Mouse (Mus musculus) embryonic facial prominence, embryonic 11.5 days (tissue): ENCODE measurements around the gene Prmt8. TPM values are rescaled to one million over a fixed set of nuclear protein-coding genes. Genes with fewer than 3 reads are reported as not detected.

ENCODE experiments used
- ATAC-seq: fragments of 200-750 bp; cut with Nextera tagmentation; replicated peaks from 2 replicates; pipeline ENCODE4 v1.8.0; 2017; ENCODE audit warnings: low read depth; ENCODE audit not compliant: insufficient number of reproducible peaks, low FRiP score, low TSS enrichment
- DNase-seq: peaks from one replicate; pipeline ENCODE4 v3.0.0-alpha.2; 2015; ENCODE audit warnings: low spot score
- H3K27ac ChIP-seq: fragments of 300-500 bp; sonication (generic); replicated peaks from 2 replicates; pipeline ENCODE4 v1.5.1; 2014; ENCODE audit warnings: mild to moderate bottlenecking, low read depth, low read length, control low read depth
- H3K27me3 ChIP-seq: fragments of 300-500 bp; sonication (generic); 2 replicates; pipeline ENCODE4 v1.6.1; 2014; ENCODE audit warnings: mild to moderate bottlenecking, low read length, moderate library complexity, mixed read lengths; ENCODE audit not compliant: control insufficient read depth, insufficient read depth
- H3K36me3 ChIP-seq: fragments of 300-500 bp; sonication (generic); replicated peaks from 2 replicates; pipeline ENCODE4 v1.6.1; 2014; ENCODE audit warnings: low read depth, mild to moderate bottlenecking, low read length, moderate library complexity, mixed read lengths; ENCODE audit not compliant: control insufficient read depth, insufficient read depth
- H3K4me1 ChIP-seq: fragments of 300-500 bp; sonication (generic); 2 replicates; pipeline ENCODE4 v1.6.1; 2014; ENCODE audit warnings: low read length, mixed read lengths; ENCODE audit not compliant: control insufficient read depth, insufficient read depth
- H3K4me2 ChIP-seq: fragments of 300-500 bp; sonication (generic); 2 replicates; pipeline ENCODE4 v1.6.1; 2014; ENCODE audit warnings: low read depth, mild to moderate bottlenecking, control low read depth, low read length, moderate library complexity
- H3K4me3 ChIP-seq: fragments of 300-500 bp; sonication (generic); 2 replicates; pipeline ENCODE4 v1.5.1; 2014; ENCODE audit warnings: low read depth, low read length, control low read depth
- H3K9ac ChIP-seq: fragments of 300-500 bp; sonication (generic); replicated peaks from 2 replicates; pipeline ENCODE4 v1.6.1; 2014; ENCODE audit warnings: mild to moderate bottlenecking, control low read depth, low read length
- H3K9me3 ChIP-seq: fragments of 300-500 bp; sonication (generic); replicated peaks from 2 replicates; pipeline ENCODE4 v1.6.1; 2016; ENCODE audit warnings: mild to moderate bottlenecking, low read length, inconsistent platforms, mixed read lengths; ENCODE audit not compliant: control insufficient read depth
- WGBS: fragments of 180-500 bp; shearing (Covaris S2); extraction: QIAGEN DNeasy Blood & Tissue Kit; methylation state at CpG from one replicate; pipeline ENCODE4 v1.1.7; 2014; 5-methylcytosine and 5-hydroxymethylcytosine counted together
- polyA plus RNA-seq: library from polyadenylated mRNA; unstranded; fragments of >200 nt; fragmentation: Nextera tagmentation; extraction: Ambion mirVana; gene quantifications from 2 replicates; pipeline ENCODE4 v1.2.1, GENCODE M21; 2014

Prmt8 gene
- polyA plus RNA-seq, 1 experiment from 2014 or later: 4.6 TPM

DNA sequence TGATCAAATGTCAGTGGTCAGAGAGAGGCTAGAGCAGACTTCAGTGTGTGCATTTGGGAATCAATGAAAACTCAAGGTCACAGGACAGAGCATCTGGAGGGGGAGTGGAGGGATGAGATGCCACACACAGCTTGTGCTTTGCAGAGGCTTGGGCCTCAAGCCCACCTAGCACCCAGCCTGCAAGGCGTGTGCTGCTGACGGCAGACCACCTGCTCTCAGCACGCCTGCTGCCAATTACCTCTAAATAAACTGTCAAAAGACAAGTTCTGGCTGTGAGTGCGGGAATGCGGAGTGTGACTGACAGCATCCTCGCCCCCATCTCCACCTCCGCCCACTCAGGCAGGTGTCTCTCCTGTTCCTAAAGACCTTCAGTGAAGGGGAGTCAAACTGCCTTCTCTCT lies 77.0 kb downstream of the Prmt8 start:
- Histone ChIP-seq H3K4me1 (no peaks in the 10 kb centered on the region; the same call in 1 of the 2 replicates), H3K4me3 (no peak overlapping the region), H3K36me3 (no peaks in the 10 kb centered on the region), H3K27me3 (no peaks in the 10 kb centered on the region), H3K9ac (no peak overlapping the region), H3K9me3 (no peaks in the 10 kb centered on the region), H3K27ac (no peak overlapping the region), H3K4me2 (no peak overlapping the region)
- DNase-seq (no peak), ATAC-seq (no peak)
- WGBS: 39% methylated on average over 7 of the region's 7 CpGs

DNA sequence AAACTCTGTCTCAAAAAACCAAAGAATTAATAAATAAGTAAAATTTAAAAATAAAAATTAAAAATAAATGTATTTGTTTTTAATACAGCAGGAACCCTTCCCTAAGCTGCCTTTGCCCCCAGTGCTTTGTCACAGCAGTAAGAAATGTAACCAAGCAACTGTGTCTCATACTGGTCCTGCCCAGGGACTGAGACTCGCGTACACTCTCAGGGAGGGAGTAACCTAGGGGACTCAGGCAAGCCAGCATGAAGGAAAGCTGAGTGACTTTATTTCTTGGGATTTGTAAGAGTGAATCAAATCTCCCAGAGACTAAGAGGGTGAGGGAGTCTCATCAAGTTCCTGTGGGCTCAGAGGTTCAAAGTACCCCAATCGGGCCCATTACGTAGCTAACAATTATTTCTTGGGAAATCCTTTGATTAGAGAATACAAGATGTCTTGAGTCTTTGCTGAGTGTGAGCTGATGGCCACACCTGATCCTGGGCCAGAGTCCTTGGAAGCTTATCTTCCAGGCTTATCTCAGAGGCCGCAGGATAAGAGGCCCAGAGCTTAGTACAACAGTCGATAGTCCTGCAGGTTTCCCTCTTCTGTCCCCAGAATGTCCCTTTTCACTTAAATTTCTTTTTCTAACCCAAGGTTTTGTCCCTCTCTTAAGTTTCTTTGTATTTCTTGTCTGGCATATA lies 82.0 kb downstream of the Prmt8 start:
- 88% methylated on average over 6 of the region's 6 CpGs for WGBS
- Histone ChIP-seq H3K27ac (no peak overlapping the region), H3K27me3 (no peaks in the 10 kb centered on the region), H3K4me3 (no peak overlapping the region), H3K4me1 (no peaks in the 10 kb centered on the region; the same call in 1 of the 2 replicates), H3K9ac (no peak overlapping the region), H3K4me2 (no peak overlapping the region), H3K9me3 (no peaks in the 10 kb centered on the region), H3K36me3 (no peaks in the 10 kb centered on the region)
- ATAC-seq (no peak), DNase-seq (no peak)

DNA sequence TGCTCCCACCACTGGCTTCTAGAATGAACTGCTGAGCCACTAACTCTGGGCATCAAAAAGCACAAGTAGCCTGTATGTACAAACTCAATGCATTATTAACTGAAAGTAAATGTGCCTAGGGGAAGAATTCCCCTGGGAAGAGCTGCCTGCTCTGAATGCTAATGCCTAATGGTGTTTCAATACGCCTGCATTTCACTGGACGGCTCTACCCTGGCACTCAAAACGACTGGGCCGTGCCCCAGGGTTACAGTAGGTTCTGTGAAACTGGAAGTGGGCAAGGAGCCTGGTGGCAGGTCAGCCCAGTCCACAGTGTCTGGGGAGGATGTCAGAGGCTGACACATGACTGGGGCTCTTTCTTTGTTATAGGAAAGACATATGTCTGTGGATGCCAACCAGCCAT lies 84.3 kb downstream of the Prmt8 start:
- Histone ChIP-seq H3K9me3 (no peaks in the 10 kb centered on the region), H3K4me2 (no peak overlapping the region), H3K9ac (no peak overlapping the region), H3K4me3 (no peak overlapping the region), H3K27ac (no peak overlapping the region), H3K36me3 (no peaks in the 10 kb centered on the region), H3K4me1 (no peaks in the 10 kb centered on the region; the same call in 1 of the 2 replicates), H3K27me3 (no peaks in the 10 kb centered on the region)
- no peak for DNase-seq
- no peak for ATAC-seq
- WGBS: 75% methylated on average over 4 of the region's 4 CpGs

DNA sequence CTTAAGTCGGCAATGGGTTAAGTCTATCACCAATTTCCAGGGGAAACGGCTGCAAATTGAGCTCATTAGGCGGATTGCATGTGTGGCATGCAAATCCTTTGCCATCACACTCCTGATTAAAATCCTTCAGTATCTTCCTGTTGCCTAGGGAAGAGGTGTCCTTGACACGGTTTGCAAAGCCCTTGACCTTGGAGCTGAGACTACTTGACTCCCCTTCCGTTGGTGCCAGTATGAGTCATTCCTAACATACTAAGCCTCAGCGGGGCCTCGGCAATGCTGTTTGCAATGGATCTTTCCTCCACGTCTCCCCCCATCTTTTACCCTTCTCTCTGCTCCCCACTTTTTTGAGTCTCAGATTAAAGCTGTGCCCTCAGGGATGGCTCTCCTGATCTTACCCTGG lies 85.7 kb downstream of the Prmt8 start:
- 68% methylated on average over 8 of the region's 8 CpGs for WGBS
- DNase-seq (no peak), ATAC-seq (no peak)
- Histone ChIP-seq H3K27me3 (no peaks in the 10 kb centered on the region), H3K4me2 (no peak overlapping the region), H3K36me3 (no peaks in the 10 kb centered on the region), H3K9ac (no peak overlapping the region), H3K9me3 (no peaks in the 10 kb centered on the region), H3K4me3 (no peak overlapping the region), H3K27ac (no peak overlapping the region), H3K4me1 (no peaks in the 10 kb centered on the region)

DNA sequence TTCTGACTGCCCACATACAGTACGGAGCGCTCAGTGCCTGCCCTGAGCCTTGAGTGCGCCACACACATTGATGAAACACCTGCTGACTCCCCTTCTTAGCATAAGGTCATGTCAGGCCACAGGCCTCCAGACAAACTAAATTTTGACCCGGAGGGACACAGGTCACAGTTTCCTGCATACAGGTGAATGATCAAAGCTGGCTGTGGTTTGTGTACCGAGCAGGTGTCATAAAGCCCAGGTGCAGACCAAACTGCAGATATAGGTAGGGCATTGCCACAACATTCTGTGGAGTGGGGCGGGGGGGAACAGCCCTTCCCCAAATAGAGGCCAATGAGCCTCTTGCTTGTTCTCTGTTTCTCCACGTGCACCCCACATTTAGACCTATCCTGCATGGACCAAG lies 88.5 kb downstream of the Prmt8 start:
- no peaks in the 10 kb centered on the region for H3K36me3 ChIP-seq
- no peak overlapping the region for H3K4me2 ChIP-seq
- no peak for ATAC-seq
- H3K9ac ChIP-seq: no peak overlapping the region
- no peaks in the 10 kb centered on the region for H3K4me1 ChIP-seq
- H3K27ac ChIP-seq: no peak overlapping the region
- DNase-seq: no peak
- no peaks in the 10 kb centered on the region for H3K9me3 ChIP-seq
- no peaks in the 10 kb centered on the region for H3K27me3 ChIP-seq
- H3K4me3 ChIP-seq: no peak overlapping the region
- 85% methylated on average over 7 of the region's 7 CpGs for WGBS

DNA sequence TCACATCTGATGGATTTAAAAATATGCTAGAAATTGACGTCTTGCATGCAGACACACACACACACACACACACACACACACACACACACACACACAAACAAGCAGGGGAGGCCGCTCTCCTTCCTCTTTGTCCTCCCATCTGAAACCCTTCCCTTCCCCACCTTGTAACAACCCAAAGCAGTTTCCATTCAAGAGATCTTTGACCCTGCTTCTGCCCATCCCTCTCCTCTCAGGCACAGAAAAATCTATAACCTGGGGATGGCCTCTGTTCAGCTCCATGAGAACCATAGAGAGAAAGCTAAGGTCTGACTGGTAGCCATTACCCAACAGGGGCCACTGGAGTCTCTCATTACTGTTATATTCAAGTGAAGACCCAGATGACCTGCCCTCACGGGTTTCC lies 90.3 kb downstream of the Prmt8 start:
- H3K4me3 ChIP-seq: no peak overlapping the region
- ATAC-seq (no peak), DNase-seq (no peak)
- no peak overlapping the region for H3K27ac ChIP-seq
- no peaks in the 10 kb centered on the region for H3K4me1 ChIP-seq
- H3K36me3 ChIP-seq: no peaks in the 10 kb centered on the region
- H3K9ac ChIP-seq: no peak overlapping the region
- no peak overlapping the region for H3K4me2 ChIP-seq
- no peaks in the 10 kb centered on the region for H3K9me3 ChIP-seq
- H3K27me3 ChIP-seq: no peaks in the 10 kb centered on the region
- 72% methylated on average over 3 of the region's 3 CpGs for WGBS

DNA sequence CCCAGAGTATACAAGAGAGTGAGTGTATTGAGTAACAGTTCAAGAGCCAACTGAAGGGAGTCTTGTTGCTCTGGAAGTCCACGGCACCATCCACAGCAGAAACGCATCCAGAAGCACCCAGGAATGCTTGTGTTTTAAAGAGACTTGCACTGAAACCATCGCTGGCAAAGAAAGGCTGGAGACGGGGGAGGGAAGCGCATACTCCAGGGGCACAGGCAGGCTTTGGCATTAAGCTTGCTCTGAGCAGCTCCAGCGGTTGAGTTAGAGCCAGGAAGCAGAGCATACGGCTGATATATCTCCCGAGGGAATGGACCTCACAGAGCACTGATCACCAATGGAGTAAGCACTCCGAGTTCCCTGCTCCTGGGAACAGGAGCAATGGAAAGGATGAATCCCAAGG lies 91.0 kb downstream of the Prmt8 start:
- no peak overlapping the region for H3K4me3 ChIP-seq
- ATAC-seq: no peak
- no peaks in the 10 kb centered on the region for H3K4me1 ChIP-seq
- no peak overlapping the region for H3K27ac ChIP-seq
- no peak overlapping the region for H3K9ac ChIP-seq
- DNase-seq: no peak
- no peaks in the 10 kb centered on the region for H3K36me3 ChIP-seq
- H3K9me3 ChIP-seq: no peaks in the 10 kb centered on the region
- H3K27me3 ChIP-seq: no peaks in the 10 kb centered on the region
- 75% methylated on average over 9 of the region's 9 CpGs for WGBS
- H3K4me2 ChIP-seq: no peak overlapping the region

DNA sequence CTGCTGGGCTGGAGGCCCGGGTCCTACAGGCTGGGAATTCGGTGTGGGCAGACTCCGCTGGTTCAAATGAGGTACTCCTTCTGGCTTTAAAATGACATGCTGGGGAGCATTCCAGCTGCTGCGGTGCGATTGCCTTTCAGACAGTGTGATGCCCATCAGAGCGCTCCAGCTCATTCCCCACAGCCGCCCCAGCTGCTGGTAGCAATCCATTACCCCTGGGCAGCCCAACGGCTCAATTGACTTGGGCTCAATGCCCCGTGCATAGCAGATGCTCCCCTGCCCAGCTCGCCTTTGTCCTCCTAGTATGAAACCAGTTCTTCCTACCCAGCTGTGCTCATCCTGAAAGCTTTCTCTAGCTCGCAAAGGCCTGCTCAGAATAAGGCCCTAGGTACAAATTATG lies 92.4 kb downstream of the Prmt8 start:
- Histone ChIP-seq H3K27ac (no peak overlapping the region), H3K4me2 (no peak overlapping the region), H3K9ac (no peak overlapping the region), H3K36me3 (no peaks in the 10 kb centered on the region), H3K4me3 (no peak overlapping the region), H3K9me3 (no peaks in the 10 kb centered on the region), H3K27me3 (no peaks in the 10 kb centered on the region), H3K4me1 (no peaks in the 10 kb centered on the region)
- DNase-seq (no peak), ATAC-seq (no peak)
- 75% methylated on average over 11 of the region's 11 CpGs for whole genome bisulfite sequencing
